In genomic region chr9:77428115-77428747, GRCm38 (mm10) we compare ENCODE assay signal across 8 mouse cellular contexts.
DNase-seq lines count a peak whose midpoint lies in the region; ATAC-seq lines count a peak whose summit lies in the region.

No protein-coding gene starts in this region.

- H3K9ac ChIP-seq in heart, embryonic 14.5 days (ENCODE audit: low read length), result peak overlapping the region; percentile 46
- no peak overlapping the region for H3K9ac ChIP-seq in intestine, embryonic 14.5 days (ENCODE audit: low read length)
- H3K9ac ChIP-seq in midbrain, embryonic 15.5 days, result no peak overlapping the region

- ATAC-seq in heart, embryonic 14.5 days (ENCODE audit: insufficient number of reproducible peaks, insufficient read depth, low FRiP score, low read depth), result peak; percentile 60
- ATAC-seq in intestine, embryonic 14.5 days (replicated peaks; ENCODE audit: low FRiP score, low TSS enrichment, low read depth), result no peak
- ATAC-seq in midbrain, embryonic 15.5 days (replicated peaks), result no peak

- H3K27me3 ChIP-seq in heart, embryonic 14.5 days (ENCODE audit: control insufficient read depth, insufficient read depth, low read length), result no peaks in the 10 kb centered on the region
- no peaks in the 10 kb centered on the region for H3K27me3 ChIP-seq in embryonic facial prominence, embryonic 10.5 days (replicated peaks; ENCODE audit: low read depth, poor library complexity, severe bottlenecking)
- H3K27me3 ChIP-seq in intestine, embryonic 14.5 days (replicated peaks; ENCODE audit: control insufficient read depth, insufficient read depth, low read length), result no peaks in the 10 kb centered on the region
- H3K27me3 ChIP-seq in midbrain, embryonic 15.5 days (replicated peaks), result no peaks in the 10 kb centered on the region

- H3K36me3 ChIP-seq in heart, embryonic 14.5 days (ENCODE audit: control insufficient read depth, insufficient read depth, low read length), result peaks cover 20% of the 10 kb centered on the region
- peaks cover 14% of the 10 kb centered on the region; the same call in 1 of the 2 replicates for H3K36me3 ChIP-seq in embryonic facial prominence, embryonic 10.5 days (replicated peaks)
- no peaks in the 10 kb centered on the region for H3K36me3 ChIP-seq in intestine, embryonic 14.5 days (ENCODE audit: control insufficient read depth, insufficient read depth, low read length)
- no peaks in the 10 kb centered on the region for H3K36me3 ChIP-seq in midbrain, embryonic 15.5 days (replicated peaks)

- H3K27ac ChIP-seq in heart, embryonic 14.5 days (replicated peaks in 1 of 2; ENCODE audit: control insufficient read depth in 1 of 2, insufficient read depth in 1 of 2, low read depth in 2 of 2, low read length in 2 of 2), result peak overlapping the region; percentile 87 to 90
- H3K27ac ChIP-seq in embryonic facial prominence, embryonic 10.5 days (replicated peaks), result peak overlapping the region; percentile 81
- peak overlapping the region; percentile 66 for H3K27ac ChIP-seq in intestine, embryonic 14.5 days (ENCODE audit: low read depth)
- H3K27ac ChIP-seq in midbrain, embryonic 15.5 days, result 0 out of 2 replicates have a peak overlapping the region, but pooled peaks have one; percentile 23

- WGBS in heart, embryonic 14.5 days, result 10% methylated on average over 14 of the region's 14 CpGs
- WGBS in embryonic facial prominence, embryonic 10.5 days, result 47% methylated on average over 14 of the region's 14 CpGs
- WGBS in intestine, embryonic 14.5 days, result 29% methylated on average over 14 of the region's 14 CpGs
- WGBS in midbrain, embryonic 15.5 days, result 39% methylated on average over 14 of the region's 14 CpGs

- intact Hi-C loops in heart, postnatal 36 days (cut with DNase I), result no loop called here

- no peak for DNase-seq in heart, postnatal 36 days
- no peak for DNase-seq in embryonic facial prominence, embryonic 10.5 days (ENCODE audit: low spot score)
- DNase-seq in intestine, embryonic 14.5 days (ENCODE audit: low spot score), result no peak
- no peak for DNase-seq in right cerebral cortex, postnatal 36 days (ENCODE audit: low spot score in 2 of 2)
- no peak for DNase-seq in frontal cortex, postnatal 14 days (ENCODE audit: low spot score in 2 of 2)
- DNase-seq in yolk sac, embryonic 10.5 days (ENCODE audit: low spot score), result no peak

- H3K4me1 ChIP-seq in heart, embryonic 14.5 days (ENCODE audit: control insufficient read depth in 2 of 2, insufficient read depth in 2 of 2, low read length in 2 of 2), result peaks cover 30 to 32% of the 10 kb centered on the region in 2 experiments
- H3K4me1 ChIP-seq in embryonic facial prominence, embryonic 10.5 days, result peaks cover 44% of the 10 kb centered on the region
- H3K4me1 ChIP-seq in intestine, embryonic 14.5 days (replicated peaks; ENCODE audit: control insufficient read depth, insufficient read depth, low read length), result peaks cover 22% of the 10 kb centered on the region
- peaks cover 17% of the 10 kb centered on the region for H3K4me1 ChIP-seq in midbrain, embryonic 15.5 days

- peak overlapping the region in 1 of 2 experiments; percentile 14; a peak in 1 of 4 replicates for H3K4me3 ChIP-seq in heart, embryonic 14.5 days (ENCODE audit: control insufficient read depth in 1 of 2, insufficient read depth in 1 of 2, low read depth in 1 of 2, low read length in 2 of 2)
- peak overlapping the region; percentile 41 for H3K4me3 ChIP-seq in embryonic facial prominence, embryonic 10.5 days
- no peak overlapping the region for H3K4me3 ChIP-seq in intestine, embryonic 14.5 days (ENCODE audit: low read depth, low read length)
- no peak overlapping the region for H3K4me3 ChIP-seq in midbrain, embryonic 15.5 days

- H3K9me3 ChIP-seq in heart, embryonic 14.5 days (ENCODE audit: control insufficient read depth, low read length), result no peaks in the 10 kb centered on the region
- H3K9me3 ChIP-seq in embryonic facial prominence, embryonic 10.5 days, result no peaks in the 10 kb centered on the region
- H3K9me3 ChIP-seq in intestine, embryonic 14.5 days (ENCODE audit: control insufficient read depth, low read length), result no peaks in the 10 kb centered on the region
- H3K9me3 ChIP-seq in midbrain, embryonic 15.5 days, result no peaks in the 10 kb centered on the region

- peak overlapping the region; percentile 53 for H3K4me2 ChIP-seq in heart, embryonic 14.5 days (ENCODE audit: low read length)
- peak overlapping the region; percentile 51 for H3K4me2 ChIP-seq in intestine, embryonic 14.5 days (ENCODE audit: low read length)
- H3K4me2 ChIP-seq in midbrain, embryonic 15.5 days, result peak overlapping the region; percentile 34

Comparison
In these comparisons a context has a peak if more than half of its experiments do, and no peak if none do; other contexts are left out.
1. H3K27ac ChIP-seq: peak in every context shown above with its lines; median percentile 88 in heart, embryonic 14.5 days; 81 in embryonic facial prominence, embryonic 10.5 days; 66 in intestine, embryonic 14.5 days; 23 in midbrain, embryonic 15.5 days.